Mouse (Mus musculus): Measurements from ENCODE around the gene Dse.
A peak's percentile ranks its signal among the peaks of the same experiment; 100 is the strongest.
"Not testable (repeated sequence)": the region's sequence is repeated elsewhere in the genome, so short reads cannot be mapped to it uniquely, and the experiment has no call there.

The Dse gene

DNA sequence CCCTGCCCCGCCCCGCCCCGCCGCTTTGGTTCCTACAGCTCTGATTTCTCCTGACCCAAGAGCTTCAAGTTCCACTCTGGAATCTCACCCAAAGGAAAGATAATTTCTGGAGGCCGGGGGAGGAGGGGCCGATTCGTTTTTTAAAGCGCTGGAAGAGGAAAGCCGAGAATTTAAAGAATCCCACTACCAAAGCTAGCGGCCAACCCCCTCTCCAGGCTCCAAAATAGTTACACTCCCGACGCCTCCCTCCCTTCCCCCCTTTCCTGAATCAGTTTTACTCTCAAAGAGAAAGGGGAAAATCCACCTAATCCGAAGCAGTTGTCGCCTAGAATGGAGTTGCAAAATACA, at the start of gene Dse:
Gene Dse, minus strand, starts transcription at position 213 of the 348 bp plus-strand sequence.
- no peak for DNase-seq

DNA sequence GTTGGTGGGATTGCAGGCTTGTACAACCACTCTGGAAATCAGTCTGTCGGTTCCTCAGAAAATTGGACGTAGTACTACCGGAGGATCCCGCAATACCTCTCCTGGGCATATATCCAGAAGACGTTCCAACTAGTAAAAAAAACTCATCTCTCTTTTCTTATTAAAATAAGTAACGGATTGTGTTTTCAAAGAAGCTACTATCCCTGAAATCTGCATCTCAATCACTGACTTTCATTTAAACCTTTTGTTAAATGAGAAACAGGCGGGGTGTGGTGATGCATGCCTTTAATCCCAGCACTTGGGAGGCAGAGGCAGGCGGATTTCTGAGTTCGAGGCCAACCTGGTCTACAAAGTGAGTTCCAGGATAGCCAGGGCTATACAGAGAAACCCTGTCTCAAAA, 45.3 kb upstream of the Dse start:
- not testable (repeated sequence) for DNase-seq

- DNase-seq = no peak
Measured at GRCm38 (mm10) chr10:34249594-34249993, 42.1 kb upstream of the Dse start.

DNA sequence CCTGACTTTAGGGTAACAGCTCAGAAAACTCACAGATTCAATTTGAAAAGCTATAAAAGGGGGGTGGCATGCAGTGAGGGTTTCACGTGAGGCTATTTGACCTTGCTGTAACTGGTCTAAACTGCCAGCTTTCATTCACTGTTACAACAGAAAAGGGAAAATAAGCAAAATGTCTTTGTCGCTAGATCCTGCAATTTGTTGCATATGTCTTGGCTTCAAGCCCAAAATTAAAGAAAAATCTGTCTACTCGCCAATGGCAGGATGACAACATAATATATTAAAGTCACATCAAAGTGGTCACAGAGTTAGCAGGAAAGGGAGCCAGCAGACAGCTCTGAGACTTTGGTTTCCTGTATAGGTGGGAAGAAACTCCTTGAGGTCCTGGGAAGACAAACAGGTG, 40.2 kb upstream of the Dse start:
- no peak for DNase-seq

DNA sequence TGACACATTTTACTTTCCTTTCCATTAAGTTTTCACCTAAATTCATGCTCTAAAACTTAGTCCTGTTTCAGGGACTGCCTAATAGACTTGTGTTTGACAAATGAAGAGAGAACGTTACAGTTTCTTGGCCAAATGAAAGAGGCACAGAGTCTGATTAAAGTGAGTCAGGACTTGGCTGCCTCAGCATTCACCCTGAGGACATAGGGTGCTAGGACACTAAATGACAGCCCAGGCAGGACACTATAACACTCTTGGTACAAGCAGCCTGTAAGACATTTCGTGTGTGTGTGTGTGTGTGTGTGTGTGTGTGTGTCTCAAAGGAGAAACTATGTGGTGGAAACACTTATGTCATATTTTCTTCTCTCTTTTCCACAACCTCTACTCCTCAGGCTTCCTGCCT, 38.6 kb upstream of the Dse start:
- peak; percentile 57 to 78 for DNase-seq

GRCm38 (mm10) chr10:34244745-34245144, 37.2 kb upstream of the Dse start:
- peak in 1 of 2 experiments; percentile 8 for DNase-seq

GRCm38 (mm10) chr10:34238536-34238935, 31.0 kb upstream of the Dse start:
- no peak for DNase-seq

GRCm38 (mm10) chr10:34236569-34236968, 29.1 kb upstream of the Dse start:
- peak in 1 of 2 experiments; percentile 51 for DNase-seq

- peak in 1 of 2 experiments; percentile 13 for DNase-seq
Measured at GRCm38 (mm10) chr10:34235384-34235783, 27.9 kb upstream of the Dse start.

- DNase-seq = no peak
Measured at GRCm38 (mm10) chr10:34233931-34234745, 26.6 kb upstream of the Dse start.

DNA sequence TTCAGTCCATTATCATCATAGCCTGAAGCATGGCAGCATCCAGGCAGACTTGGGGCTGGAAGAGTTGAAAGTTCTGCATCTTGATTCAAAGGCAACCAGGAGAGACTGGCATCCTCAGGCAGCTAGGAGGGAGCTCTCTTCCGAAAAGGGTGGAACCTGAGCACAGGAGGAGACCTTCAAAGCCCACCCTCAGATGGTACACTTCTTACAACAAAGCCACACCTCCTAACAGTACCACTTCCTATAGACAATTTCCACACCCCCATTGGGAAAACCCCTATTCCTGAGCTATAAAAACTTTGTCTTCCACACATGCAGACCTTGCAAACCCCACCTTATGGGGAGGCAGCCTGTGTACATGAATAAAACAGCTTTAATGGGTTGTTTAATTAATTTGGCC, 25.9 kb upstream of the Dse start:
- DNase-seq = no peak

- DNase-seq = no peak
Measured at GRCm38 (mm10) chr10:34230121-34230675, 22.7 kb upstream of the Dse start.

- no peak for DNase-seq
Measured at GRCm38 (mm10) chr10:34229491-34229890, 22.0 kb upstream of the Dse start.

GRCm38 (mm10) chr10:34223660-34224059, 16.1 kb upstream of the Dse start:
- no peak for DNase-seq

DNA sequence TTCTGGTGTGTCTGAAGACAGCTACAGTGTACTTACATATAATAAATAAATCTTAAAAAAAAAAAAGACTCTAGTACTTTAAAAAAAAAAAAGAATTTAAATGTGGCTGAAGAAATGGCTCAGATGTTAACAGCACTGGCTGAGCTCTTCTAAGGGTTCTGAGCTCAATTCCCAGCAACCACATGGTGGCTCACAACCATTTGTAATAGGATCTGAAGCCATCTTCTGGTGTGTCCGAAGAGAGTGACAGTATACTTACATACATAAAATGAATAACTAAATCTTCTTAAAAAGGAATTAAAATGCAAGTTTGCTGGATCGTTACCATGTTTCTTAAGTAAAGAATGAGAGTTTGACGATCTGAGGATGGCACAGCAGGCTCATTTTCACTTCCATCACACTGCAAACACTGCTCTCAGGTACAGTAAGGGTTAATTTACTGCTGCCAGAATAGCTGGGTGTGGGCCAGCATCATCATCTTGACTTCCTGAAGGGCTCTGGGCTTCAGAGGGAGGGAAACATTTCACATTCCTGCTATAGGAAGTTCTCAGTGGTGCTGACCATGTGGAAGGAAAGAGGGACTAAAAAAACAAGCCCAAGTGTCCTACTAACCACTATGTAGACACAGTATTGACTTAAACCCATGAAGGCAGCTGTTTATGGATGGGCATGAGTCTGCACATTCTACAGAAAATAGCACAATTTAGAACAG, 14.6 kb upstream of the Dse start:
- DNase-seq = no peak

DNA sequence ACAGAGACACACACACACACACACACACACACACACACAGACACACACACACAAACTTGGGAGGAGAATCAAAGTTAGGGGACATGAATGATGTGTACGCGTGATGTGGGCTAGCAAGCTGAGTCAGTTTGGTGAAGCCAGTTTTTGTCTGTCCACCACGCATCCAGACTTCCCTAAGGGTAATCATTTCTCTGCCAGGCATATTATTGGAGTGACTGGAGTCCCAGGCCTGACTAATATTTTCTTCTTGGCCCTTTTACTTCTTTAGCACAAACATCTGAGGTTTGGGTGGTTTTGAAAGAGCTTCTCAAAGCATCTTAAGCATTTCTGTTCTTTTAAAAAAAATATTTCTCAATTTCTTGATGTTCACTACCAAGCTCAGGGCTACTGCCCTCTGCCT, 10.7 kb upstream of the Dse start:
- DNase-seq = no peak

- no peak for DNase-seq
Measured at GRCm38 (mm10) chr10:34215667-34216066, 8.2 kb upstream of the Dse start.

GRCm38 (mm10) chr10:34209951-34210350, 2.4 kb upstream of the Dse start:
- DNase-seq = no peak

DNA sequence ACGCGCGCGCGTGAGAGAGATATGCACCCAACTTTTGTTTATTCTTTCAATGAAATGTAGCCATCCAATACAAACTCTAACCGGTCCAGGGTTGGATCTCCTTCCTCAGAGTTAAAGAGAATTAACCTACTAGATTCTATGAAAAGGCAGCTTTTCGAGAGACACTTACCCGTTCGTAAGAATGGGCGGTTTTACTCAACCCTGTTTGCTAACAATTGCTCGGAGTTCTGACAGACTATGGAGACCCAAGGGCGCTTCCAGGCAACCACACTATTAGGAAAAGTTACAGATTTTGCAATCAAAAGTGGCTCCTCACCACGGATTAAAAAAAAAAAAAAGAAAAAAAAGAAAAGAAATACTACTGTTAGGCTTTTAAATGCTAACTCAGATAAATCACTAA, 516 bp upstream of the Dse start:
- DNase-seq = no peak

DNA sequence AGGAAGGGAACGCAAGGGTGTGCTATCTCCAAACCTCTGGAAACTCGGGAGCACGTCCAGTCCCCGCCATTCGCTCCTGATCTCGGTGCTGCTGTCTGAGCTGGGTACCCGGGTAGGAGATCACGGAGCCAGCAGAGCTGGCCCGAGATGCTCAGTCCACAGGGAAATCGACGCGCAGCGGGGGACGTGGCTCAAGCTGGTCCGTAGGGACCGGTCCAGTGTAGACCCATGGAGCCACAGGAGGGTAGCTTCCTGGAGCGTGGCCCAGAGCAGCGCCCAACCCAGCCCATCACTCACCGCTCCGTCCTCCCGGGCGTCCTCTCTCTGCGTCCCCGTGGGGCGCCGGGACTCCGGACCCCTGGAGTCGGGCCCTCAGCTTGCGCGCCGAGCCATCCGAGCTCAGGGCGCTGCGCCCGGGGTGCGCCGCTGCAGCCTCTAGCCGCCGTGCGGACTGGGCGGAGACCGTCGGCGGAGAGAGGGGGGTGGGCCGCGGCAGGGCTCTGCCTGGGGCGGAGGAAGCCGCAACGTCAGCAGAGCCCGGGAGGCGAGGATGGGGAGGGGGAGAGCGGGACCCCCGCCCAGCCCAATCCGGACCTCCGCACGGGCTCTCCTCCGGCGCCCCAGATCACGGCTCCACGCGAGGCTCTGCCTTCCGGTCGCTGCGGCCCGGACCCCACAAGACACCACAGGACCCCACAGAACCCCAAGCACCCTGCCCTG, 572 bp downstream of the Dse start:
- DNase-seq = peak; percentile 79 to 87

DNA sequence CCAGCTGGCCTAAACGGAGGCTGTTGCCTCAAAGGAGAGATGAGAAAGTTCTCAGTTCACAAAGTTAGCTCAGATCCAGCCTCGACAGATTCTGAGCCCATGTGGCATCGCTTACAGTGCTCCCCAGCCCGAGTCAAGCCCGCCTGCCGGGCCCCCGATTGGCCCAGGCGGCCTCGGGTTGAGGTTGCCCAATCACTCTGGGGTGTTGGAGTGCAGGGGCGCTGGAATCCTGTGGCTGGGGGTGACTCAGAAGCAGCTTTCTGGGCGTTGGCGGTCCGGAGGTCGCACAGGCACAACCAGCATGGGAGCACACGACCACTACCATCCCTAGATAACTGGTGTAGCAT, 1.1 kb downstream of the Dse start:
- DNase-seq = peak; percentile 66 to 75

- DNase-seq = no peak
Measured at GRCm38 (mm10) chr10:34205825-34206224, 1.7 kb downstream of the Dse start.

DNA sequence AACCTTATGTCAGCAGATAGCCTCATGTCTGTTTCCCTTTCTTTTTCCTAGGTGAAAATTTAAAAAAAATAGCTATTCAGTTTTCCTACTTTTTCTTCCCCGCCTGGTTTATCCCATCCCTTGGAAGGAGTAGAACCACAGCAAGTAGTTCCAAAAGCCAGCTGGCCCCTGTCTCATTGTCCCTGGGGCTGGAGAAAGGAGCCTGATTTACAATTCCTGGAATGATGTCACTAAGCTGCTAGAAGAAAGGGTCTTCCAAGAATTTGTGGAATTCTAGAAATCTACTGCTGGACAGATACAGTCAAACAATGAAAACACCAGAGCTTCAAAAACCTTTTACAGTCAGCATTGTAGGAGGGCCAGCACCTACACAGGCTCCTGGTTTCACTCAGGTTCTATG, 6.8 kb downstream of the Dse start:
- no peak for DNase-seq

DNA sequence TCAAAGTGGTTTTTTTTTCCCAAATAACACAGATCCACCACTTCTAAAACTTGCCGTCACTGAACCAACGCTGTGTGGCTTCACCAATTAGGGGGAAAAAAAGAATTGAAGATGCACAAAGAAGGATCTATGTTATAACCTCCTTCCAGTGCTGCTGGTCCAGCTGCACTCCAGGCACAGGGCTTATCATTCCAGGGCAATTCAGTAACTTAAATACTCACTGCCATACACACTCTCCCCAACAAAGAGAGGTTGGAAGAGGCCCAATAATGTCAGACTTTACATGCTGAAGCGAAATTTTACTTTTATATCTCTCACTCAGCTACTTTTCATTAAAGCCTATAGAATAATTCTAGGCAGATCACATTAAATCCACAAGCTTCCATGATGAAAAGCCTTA, 8.9 kb downstream of the Dse start:
- DNase-seq = no peak

Data from lung, postnatal 4 days (tissue).